Mouse (Mus musculus): ENCODE results near the gene Lix1l. TPM values are rescaled to one million over a fixed set of nuclear protein-coding genes. Genes with fewer than 3 reads are reported as not detected.

Gene Lix1l
- 10 to 100 TPM; 18.6 to 21.5 TPM for total RNA-seq (2021)
- long read RNA-seq, experiment 1, partial matches to known transcripts: 0 of 4 reads
- long read RNA-seq, experiment 1, other reads (novel, unspliced or antisense): 4 of 4 reads
- long read RNA-seq, experiment 2, partial matches to known transcripts: 0 of 2 reads
- long read RNA-seq, experiment 2, other reads (novel, unspliced or antisense): 2 of 2 reads

DNA sequence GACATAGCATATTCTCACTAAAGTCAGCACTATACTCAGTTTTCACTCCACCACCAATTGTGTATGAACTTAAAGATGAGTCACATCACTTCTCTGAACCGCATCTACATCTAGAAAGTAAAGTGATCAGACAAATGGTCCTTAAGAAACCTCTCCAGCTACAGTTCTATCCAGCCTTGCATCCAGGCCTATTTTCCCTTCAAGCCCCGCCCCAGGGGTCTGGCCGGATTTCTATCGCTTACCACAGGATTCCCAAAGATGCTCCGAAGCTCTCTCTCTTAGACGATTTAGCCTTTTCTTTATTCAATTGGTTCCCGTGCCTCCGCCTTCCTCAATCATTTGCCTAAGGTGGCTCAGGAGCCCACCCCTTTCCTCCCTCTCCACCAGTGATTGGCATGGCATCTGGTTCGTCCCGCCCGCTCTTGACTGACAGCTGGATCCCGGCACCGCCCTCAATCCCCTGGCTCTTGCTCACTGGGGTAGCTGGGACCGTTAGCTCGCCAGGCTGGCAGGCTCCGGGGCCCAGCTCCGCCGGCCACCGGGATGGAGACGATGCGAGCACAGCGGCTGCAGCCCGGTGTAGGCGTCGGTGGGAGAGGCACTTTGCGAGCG is at the start of gene Lix1l:
Lix1l (plus strand) TSS at position 511 of the 612 bp plus-strand sequence.
- H3K4me3 ChIP-seq: peak within 1 kb of the TSS; percentile 75
- no peak for TF ChIP-seq CTCF (IDR thresholded peaks at IDR 0.05)
- peak; percentile 89 to 93 for DNase-seq (ENCODE audit: extremely low spot score in 1 of 2, low spot score in 2 of 2)
- intact Hi-C loops (cut with DNase I): no loop called here
- peak within 1 kb of the TSS; percentile 85 for H3K27ac ChIP-seq

DNA sequence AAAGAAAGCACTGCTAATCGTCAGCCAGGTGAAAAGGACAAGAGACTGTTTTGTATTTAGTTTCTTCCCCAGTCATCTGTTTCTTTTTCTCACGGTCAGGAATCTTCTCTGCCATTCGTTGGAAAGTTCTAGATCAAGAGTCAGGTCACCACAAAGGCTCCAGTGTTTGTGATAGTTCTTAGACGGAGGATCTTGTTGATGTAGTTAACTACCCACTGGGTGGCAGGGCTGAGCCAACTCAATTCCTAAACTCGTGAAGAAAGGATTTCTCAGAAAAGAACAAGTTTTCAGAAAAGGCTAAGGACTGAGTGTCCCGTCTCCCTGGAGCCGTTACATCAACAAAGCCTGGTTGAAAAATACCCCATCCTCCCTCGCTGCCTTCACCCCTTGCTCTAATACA is 49.7 kb upstream of the Lix1l start:
- H3K4me3 ChIP-seq: no peak overlapping the region
- H3K27ac ChIP-seq: no peak overlapping the region
- TF ChIP-seq CTCF (IDR thresholded peaks at IDR 0.05): peak; percentile 70
- intact Hi-C loops (cut with DNase I): loop anchor here (1.0 kb wide), 1 partner anchor 29 kb away; no protein-coding TSS in a partner anchor
- peak; percentile 39 to 44 for DNase-seq (ENCODE audit: extremely low spot score in 1 of 2, low spot score in 2 of 2)

DNA sequence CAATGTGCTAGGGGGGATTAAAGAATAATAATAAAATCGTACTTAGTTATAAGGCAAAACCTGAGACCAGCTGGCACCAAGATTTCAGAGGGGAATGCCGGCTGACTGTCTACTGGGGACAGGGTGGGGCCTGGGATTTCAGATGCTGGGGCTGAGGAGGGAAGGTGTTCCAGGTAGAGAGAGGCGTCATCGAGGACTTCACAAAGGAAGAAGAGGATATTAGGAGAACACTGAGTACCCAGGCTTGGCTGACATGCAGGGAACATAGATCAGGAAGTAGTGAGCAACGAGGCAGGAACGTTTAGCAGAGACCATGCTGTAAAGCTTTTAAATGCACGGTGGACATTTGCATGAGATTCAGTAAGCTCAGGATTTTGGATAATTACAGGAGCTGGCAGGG is 49.1 kb upstream of the Lix1l start:
- DNase-seq (ENCODE audit: extremely low spot score in 1 of 2, low spot score in 2 of 2): no peak
- intact Hi-C loops (cut with DNase I): loop anchor here (1.0 kb wide), 1 partner anchor 28 kb away; no protein-coding TSS in a partner anchor
- no peak overlapping the region for H3K4me3 ChIP-seq
- no peak overlapping the region for H3K27ac ChIP-seq
- TF ChIP-seq CTCF (IDR thresholded peaks at IDR 0.05): no peak

DNA sequence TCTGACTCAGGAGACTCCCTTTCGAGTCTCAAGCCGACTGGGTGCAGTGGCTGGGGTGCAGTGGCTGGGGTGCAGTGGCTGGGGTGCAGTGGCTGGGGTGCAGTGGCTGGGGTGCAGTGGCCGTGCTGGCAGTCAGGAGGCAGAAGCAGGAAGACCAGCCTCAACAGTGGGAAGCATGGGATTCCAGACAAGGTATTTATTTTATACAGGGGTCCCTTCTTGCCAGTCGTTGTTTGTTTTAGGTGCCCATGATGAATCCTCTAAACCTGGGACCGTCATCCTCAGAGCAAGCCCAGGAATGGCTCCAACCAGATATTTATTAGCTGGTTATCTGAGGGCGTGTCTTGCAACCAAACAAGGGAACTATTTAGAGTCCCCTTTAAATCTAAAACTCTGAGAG is 47.3 kb upstream of the Lix1l start:
- TF ChIP-seq CTCF (IDR thresholded peaks at IDR 0.05): no peak
- H3K4me3 ChIP-seq: no peak overlapping the region
- intact Hi-C loops (cut with DNase I): no loop called here
- H3K27ac ChIP-seq: no peak overlapping the region
- DNase-seq (ENCODE audit: extremely low spot score in 1 of 2, low spot score in 2 of 2): no peak

DNA sequence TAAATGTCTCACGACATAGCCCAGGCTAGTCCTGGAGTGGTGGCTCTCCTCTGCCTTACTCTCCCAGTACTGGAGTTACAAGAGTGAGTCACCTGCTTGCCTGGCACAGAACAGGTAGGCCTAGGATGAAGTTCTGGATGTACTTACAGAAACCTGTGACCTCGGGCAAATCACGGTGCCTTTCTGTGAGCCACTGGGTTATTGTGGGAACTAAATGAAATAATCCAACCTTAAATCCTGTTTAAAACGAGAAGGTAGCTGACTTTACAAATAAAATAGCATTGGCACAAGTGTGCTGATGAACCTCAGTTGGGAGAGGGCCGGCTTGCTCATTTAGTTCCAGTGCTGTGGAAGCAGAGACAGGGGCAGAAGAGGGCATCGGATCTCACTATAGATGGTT is 46.7 kb upstream of the Lix1l start:
- intact Hi-C loops (cut with DNase I): no loop called here

DNA sequence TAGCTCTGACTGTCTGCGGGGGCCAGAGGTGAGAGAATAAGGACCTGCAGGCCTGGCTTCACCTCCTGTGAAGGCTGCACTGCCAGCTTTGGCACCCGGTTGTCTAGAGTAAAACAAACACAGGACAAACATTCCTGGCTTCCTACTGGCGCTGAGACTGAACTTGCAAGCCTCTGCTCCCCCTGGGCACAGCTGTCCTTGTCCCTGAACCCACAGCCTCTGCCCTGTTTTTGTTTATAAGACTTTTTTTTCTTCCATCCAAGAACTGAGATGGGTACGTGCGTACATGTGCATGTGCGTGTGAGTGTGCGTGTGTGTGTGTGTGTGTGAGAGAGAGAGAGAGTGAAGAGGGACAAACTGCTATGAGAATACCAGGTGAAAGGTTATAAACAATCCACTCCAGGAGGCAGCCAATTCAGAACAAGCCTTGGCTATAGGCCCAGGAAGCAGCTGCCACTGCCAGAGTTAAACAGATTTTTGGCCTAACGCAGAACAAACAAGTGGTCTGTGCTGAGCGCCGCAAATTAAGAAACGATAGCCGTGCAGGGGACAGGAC is 45.8 kb upstream of the Lix1l start:
- intact Hi-C loops (cut with DNase I): no loop called here
- Histone ChIP-seq H3K4me3 (no peak overlapping the region), H3K27ac (peak overlapping the region; percentile 60)
- DNase-seq (ENCODE audit: extremely low spot score in 1 of 2, low spot score in 2 of 2): peak in 1 of 2 experiments; percentile 38
- no peak for TF ChIP-seq CTCF (IDR thresholded peaks at IDR 0.05)

More for the DNA sequence above, 46.7 kb upstream of the Lix1l start:
- no peak for DNase-seq (ENCODE audit: extremely low spot score in 1 of 2, low spot score in 2 of 2)
- no peak overlapping the region for H3K27ac ChIP-seq
- no peak for TF ChIP-seq CTCF (IDR thresholded peaks at IDR 0.05)
- H3K4me3 ChIP-seq: no peak overlapping the region

DNA sequence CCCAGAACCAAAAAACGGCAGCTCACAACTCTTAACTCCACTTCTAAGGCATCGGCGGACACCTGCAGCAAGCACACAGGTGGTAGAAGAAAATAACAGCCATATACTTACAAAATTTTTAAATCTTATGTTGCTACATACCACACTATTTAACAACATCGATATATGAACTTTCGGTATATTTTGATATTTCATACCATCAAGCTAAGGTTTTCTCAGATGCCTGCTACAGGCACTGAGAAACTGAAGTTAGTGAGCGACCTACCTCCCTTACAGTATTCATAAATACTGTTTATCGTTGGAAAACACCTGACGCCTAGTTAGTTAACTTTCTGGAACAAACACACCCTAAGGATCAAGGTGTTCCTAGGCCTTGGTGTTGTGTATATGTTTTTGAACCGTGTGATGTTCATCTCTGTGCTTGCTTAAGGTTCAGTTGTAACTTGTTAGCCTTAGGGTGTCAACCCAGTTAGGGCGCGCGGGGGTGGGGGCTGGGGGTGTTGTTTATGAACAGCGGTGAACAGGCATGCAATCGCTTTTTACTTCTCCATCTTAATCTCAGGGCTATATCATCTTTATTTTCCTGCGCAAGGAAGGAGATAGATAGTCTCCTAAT is 44.8 kb upstream of the Lix1l start:
- intact Hi-C loops (cut with DNase I): loop anchor here (2.0 kb wide), 1 partner anchor 21 kb away; the partner anchor contains the start of gene Gm16253
- TF ChIP-seq CTCF (IDR thresholded peaks at IDR 0.05): no peak
- peak overlapping the region; percentile 60; the same call in 1 of the 2 replicates for H3K27ac ChIP-seq
- DNase-seq (ENCODE audit: extremely low spot score in 1 of 2, low spot score in 2 of 2): no peak
- H3K4me3 ChIP-seq: no peak overlapping the region

DNA sequence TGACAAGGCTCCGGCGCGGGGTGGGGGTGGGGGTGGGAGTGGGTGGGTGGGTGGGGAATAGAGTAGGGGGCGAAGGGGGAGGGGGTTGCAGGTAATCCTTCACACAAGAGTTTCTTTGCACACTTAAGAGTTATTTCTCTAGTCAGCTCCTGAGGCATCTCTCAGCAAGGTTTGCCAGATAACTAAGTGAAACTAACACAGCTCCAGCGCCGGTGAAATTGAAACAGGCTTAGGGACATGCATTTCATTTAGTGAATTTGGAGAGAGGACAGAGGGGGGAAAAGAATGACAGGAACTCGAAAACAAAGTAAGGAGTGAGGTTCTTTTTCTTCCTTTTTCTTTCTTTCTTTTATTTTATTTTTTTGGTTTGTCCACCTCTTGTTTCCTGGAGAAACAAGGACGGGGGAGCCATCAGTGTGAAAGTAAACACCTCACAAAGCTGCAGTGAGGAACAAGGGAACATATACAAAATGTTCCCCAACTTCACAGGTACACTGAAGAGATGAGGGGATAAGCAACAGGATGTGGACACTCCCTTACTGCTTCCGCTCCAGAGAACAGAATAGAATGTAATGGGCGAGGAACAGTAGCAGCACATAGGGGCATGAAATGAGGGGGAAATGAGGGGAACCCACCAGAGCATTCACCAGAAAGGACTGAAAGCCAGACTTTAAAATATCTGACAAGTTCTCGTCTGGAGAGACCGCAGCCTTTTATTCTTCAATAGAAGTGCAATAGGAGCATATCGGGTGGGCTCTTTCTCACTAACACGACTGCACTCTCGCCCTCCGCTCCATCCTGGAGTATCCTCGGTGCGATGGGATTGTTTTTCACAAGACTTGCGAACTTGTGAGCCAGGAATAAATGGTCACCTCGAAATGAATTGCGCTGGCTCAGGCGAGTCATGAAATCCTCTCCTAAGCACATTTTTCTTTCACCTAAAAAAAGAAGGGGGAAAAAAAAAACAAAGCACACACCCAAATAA is 44.0 kb upstream of the Lix1l start:
- no peak for DNase-seq (ENCODE audit: extremely low spot score in 1 of 2, low spot score in 2 of 2)
- peak overlapping the region; percentile 51 for H3K4me3 ChIP-seq
- TF ChIP-seq CTCF (IDR thresholded peaks at IDR 0.05): no peak
- peak overlapping the region; percentile 55 for H3K27ac ChIP-seq
- intact Hi-C loops (cut with DNase I): loop anchor here (2.0 kb wide), 1 partner anchor 20 kb away; the partner anchor contains the start of gene Gm16253

DNA sequence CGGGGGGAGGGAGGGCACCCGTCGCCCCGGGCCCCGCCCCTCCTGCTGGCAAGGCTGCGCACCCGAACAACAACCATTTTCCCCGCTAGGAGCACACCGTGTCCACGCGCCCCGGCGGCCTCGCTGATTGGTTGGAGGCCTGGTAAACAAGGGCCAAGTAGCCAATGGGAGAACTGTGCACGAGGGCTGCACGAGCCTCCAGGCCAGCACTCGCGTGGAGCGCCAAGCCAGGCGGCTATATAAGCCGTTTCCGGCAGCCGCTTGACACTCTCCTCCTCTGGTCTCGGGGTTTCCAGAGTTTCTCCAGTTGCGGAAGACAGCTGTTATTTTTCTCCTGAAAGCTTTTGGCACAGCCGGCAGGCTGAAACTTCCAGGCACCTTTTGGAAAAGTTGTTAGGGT is 43.3 kb upstream of the Lix1l start, which contains the start of gene Txnip:
Txnip (plus strand) TSS at position 264 of the 400 bp plus-strand sequence.
- peak; percentile 91 to 93 for DNase-seq (ENCODE audit: extremely low spot score in 1 of 2, low spot score in 2 of 2)
- peak; percentile 63 for TF ChIP-seq CTCF (IDR thresholded peaks at IDR 0.05)
- H3K4me3 ChIP-seq: peak within 1 kb of the TSS; percentile 51
- intact Hi-C loops (cut with DNase I): loop anchor here (2.0 kb wide), 1 partner anchor 19 kb away; the partner anchor contains the start of gene Gm16253
- H3K27ac ChIP-seq: peak within 1 kb of the TSS; percentile 77

DNA sequence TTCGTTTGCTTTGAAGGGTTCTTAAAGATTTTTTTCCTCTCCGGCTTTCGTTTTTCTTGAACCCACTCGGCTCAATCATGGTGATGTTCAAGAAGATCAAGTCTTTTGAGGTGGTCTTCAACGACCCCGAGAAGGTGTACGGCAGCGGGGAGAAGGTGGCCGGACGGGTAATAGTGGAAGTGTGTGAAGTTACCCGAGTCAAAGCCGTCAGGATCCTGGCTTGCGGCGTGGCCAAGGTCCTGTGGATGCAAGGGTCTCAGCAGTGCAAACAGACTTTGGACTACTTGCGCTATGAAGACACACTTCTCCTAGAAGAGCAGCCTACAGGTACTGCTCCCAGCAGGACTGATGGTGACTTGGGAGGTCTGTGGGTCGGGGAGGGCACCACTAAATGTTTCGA is 42.8 kb upstream of the Lix1l start:
- TF ChIP-seq CTCF (IDR thresholded peaks at IDR 0.05): no peak
- Histone ChIP-seq H3K27ac (peak overlapping the region; percentile 77), H3K4me3 (peak overlapping the region; percentile 51)
- intact Hi-C loops (cut with DNase I): no loop called here
- DNase-seq (ENCODE audit: extremely low spot score in 1 of 2, low spot score in 2 of 2): no peak

DNA sequence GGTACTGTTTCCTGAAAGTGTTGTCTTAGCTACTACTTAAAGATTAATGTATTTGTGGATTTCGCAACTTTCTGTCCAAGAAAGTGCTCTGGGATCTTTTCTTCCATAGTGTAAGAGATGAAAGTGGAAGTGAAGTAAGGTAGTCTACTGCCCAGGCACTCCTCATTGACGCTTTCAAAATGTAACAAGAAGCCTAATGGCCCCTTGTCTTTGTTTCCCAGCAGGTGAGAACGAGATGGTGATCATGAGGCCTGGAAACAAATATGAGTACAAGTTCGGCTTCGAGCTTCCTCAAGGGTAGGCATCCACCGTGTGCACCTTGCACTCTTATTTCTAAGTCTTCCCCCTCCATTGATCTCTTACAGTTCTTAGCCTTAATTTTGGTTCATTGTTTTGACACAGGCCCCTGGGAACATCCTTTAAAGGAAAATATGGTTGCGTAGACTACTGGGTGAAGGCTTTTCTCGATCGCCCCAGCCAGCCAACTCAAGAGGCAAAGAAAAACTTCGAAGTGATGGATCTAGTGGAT is 42.2 kb upstream of the Lix1l start:
- Histone ChIP-seq H3K27ac (peak overlapping the region; percentile 77), H3K4me3 (peak overlapping the region; percentile 51)
- intact Hi-C loops (cut with DNase I): no loop called here
- no peak for DNase-seq (ENCODE audit: extremely low spot score in 1 of 2, low spot score in 2 of 2)
- no peak for TF ChIP-seq CTCF (IDR thresholded peaks at IDR 0.05)
